Mouse (Mus musculus): Measurements from ENCODE around the gene Eral1. TPM values are rescaled to one million over a fixed set of nuclear protein-coding genes. Genes with fewer than 3 reads are reported as not detected.

The Eral1 gene
- polyA plus RNA-seq, 1 experiment from 2014 or later, result 33.6 TPM

DNA sequence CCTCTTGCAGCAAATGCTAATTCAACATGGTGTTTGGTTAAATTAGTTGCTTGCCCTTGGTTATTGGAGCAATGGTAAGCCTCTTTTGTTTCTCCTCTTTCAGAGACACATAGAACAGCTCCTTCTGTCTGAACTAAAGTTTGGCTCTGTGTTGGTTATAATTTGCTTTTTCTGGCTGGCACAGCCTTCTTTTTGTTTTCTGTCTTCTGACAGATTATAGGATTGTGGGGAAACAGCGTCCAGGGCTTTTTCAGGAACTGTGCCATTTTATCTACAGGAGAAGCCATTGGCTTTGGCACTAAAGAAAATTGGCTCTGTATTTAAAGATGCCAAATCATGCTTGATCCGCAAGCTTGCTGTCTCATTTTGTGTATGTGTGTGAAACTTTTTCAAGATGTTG is 33.4 kb upstream of the Eral1 start:
- no peaks in the 10 kb centered on the region for H3K27me3 ChIP-seq
- no peak overlapping the region for H3K4me3 ChIP-seq
- peaks cover 30% of the 10 kb centered on the region for H3K4me1 ChIP-seq
- no peaks in the 10 kb centered on the region for H3K36me3 ChIP-seq
- ATAC-seq (ENCODE audit: low FRiP score, low read depth), result no peak
- H3K9ac ChIP-seq (replicated peaks), result no peak overlapping the region
- H3K4me2 ChIP-seq (replicated peaks), result no peak overlapping the region
- no peaks in the 10 kb centered on the region for H3K9me3 ChIP-seq
- no peak overlapping the region; the same call in 1 of the 2 replicates for H3K27ac ChIP-seq (replicated peaks)
- WGBS, result 82% methylated on average over 2 of the region's 2 CpGs

DNA sequence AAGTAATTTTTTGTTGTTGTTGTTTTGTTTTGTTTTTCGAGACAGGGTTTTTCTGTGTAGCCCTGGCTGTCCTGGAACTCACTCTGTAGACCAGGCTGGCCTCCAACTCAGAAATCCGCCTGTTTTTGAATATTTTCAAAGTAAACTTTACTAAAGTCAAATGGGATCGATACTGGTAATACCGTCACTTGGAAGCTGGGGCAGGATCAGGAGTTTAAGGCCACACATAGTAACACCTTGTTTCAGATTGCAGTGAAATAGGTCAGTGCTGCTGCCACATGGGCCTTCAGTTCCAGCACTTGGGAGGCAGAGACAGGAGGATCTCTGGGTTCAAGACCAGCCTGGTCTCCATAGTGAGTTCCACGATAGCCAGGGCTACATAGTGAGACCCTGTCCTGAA is 24.3 kb upstream of the Eral1 start:
- no peak for ATAC-seq (ENCODE audit: low FRiP score, low read depth)
- Histone ChIP-seq H3K27ac (replicated peaks) (no peak overlapping the region), H3K9me3 (no peaks in the 10 kb centered on the region), H3K27me3 (no peaks in the 10 kb centered on the region), H3K36me3 (peaks cover 13% of the 10 kb centered on the region), H3K4me2 (replicated peaks) (no peak overlapping the region), H3K9ac (replicated peaks) (no peak overlapping the region), H3K4me1 (no peaks in the 10 kb centered on the region), H3K4me3 (no peak overlapping the region)
- 96% methylated on average over 5 of the region's 5 CpGs for WGBS

DNA sequence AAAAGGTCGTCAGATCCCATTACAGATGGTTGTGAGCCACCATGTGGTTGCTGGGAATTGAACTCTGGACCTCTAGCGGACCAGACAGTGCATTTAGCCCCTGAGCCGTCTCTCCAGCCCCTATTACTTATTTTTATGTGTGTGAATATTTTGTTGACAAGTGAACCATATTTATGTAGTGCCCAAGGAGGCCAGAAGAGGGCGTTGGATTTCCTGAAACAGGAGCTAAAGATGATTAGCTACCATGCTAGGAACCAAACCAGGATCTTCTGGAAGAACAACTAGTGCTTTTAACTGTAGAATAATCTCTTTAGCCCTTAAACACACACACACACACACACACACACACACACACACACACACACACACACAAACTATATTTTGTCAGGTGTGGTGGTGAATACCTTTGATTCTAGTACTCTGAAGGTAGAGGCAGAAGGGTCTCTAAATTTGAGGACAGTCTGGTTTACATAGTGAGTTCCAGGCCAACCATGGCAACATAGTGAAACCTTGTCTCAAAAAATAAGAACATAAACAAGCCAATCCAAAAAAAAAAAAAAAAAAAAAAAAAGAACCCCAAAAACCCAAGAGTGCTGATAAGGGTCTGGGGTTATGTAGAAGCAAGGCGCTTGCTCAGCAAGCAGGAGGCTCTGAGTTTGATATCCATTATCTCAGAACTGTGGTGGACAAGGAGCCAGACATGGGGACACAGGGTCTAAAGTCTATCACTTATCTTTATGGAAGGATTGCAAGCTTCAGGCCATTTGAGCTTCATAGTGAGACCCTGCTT is 23.0 kb upstream of the Eral1 start:
- no peak overlapping the region for H3K4me2 ChIP-seq (replicated peaks)
- no peak overlapping the region for H3K9ac ChIP-seq (replicated peaks)
- WGBS, result 74% methylated on average over 5 of the region's 5 CpGs
- H3K4me3 ChIP-seq, result no peak overlapping the region
- H3K4me1 ChIP-seq, result no peaks in the 10 kb centered on the region
- no peaks in the 10 kb centered on the region for H3K9me3 ChIP-seq
- H3K27me3 ChIP-seq, result no peaks in the 10 kb centered on the region
- peaks cover 13% of the 10 kb centered on the region for H3K36me3 ChIP-seq
- H3K27ac ChIP-seq (replicated peaks), result no peak overlapping the region
- no peak for ATAC-seq (ENCODE audit: low FRiP score, low read depth)

DNA sequence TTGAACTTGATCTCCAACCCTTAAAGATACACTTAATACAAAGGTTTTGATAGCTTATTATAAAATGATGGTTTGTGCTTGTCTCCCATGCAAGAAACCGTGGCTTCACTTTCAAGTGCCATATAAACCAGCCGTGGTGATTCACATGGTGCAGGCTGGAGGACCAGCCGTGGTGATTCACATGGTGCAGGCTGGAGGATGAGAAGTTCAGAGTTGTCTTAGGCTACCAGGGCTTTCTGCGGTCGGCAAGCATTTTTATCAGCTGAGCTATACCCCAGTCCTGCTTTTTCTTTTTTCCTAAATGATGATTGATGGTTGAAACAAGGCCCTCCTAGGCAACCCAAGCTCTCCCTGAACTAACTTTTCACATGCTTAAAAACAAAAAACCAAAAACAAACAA is 22.0 kb upstream of the Eral1 start:
- Histone ChIP-seq H3K4me3 (no peak overlapping the region), H3K4me2 (replicated peaks) (no peak overlapping the region), H3K27me3 (no peaks in the 10 kb centered on the region), H3K36me3 (peaks cover 13% of the 10 kb centered on the region), H3K4me1 (peaks cover 4% of the 10 kb centered on the region), H3K9ac (replicated peaks) (no peak overlapping the region), H3K9me3 (no peaks in the 10 kb centered on the region), H3K27ac (replicated peaks) (no peak overlapping the region)
- WGBS, result 90% methylated on average over 5 of the region's 5 CpGs
- no peak for ATAC-seq (ENCODE audit: low FRiP score, low read depth)

DNA sequence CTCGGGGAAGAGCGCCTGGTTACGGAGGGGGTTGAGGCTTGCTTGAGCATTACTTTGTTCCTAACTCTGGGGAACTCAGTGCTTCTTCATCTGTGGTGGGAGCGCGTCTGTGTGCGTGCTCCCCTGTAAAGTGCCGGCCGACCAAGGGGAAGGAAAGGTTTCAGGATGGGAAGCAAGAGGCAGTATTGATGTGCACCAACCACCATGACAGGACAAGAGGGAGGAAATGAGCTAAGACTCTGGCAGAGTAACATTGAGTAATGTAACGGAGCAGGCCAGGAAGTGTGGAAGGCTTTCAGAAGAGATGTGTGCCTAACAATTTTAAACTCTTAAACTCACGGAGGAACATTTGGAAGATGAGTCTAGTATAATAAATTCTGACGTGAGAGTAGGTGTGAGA is 20.6 kb upstream of the Eral1 start:
- WGBS, result 91% methylated on average over 11 of the region's 11 CpGs

DNA sequence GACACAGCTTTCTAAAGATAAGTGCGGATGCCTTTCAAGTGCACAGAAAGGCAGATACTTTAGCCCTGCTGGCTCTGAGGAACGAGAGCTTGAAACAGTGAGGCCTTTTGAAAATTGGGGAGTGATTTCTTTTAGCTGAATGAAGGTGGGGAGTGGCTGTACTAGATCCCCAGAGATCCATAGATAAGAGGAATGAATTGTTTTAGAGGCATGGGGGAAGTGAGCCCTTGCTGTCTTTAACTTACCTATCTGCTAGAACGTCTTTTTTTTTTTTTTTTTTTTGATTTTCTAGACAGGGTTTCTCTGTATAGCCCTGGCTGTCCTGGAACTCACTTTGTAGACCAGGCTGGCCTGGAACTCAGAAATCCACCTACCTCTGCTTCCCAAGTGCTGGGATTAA is 16.9 kb upstream of the Eral1 start:
- H3K4me2 ChIP-seq (replicated peaks), result peak overlapping the region; percentile 86
- H3K27me3 ChIP-seq, result 0 out of 2 replicates have a peak, but pooled peaks cover 3% of the 10 kb centered on the region
- no peak overlapping the region for H3K4me3 ChIP-seq
- H3K9ac ChIP-seq (replicated peaks), result peak overlapping the region; percentile 87; the same call in 1 of the 2 replicates
- ATAC-seq (ENCODE audit: low FRiP score, low read depth), result no peak
- no peak overlapping the region for H3K27ac ChIP-seq (replicated peaks)
- H3K4me1 ChIP-seq, result peaks cover 24% of the 10 kb centered on the region
- no peaks in the 10 kb centered on the region for H3K36me3 ChIP-seq
- WGBS, result 63% methylated on average over 3 of the region's 3 CpGs
- no peaks in the 10 kb centered on the region for H3K9me3 ChIP-seq

More for the DNA sequence above, 20.6 kb upstream of the Eral1 start:
- Histone ChIP-seq H3K36me3 (peaks cover 3% of the 10 kb centered on the region; the same call in 1 of the 2 replicates), H3K9ac (replicated peaks) (no peak overlapping the region), H3K27ac (replicated peaks) (no peak overlapping the region), H3K27me3 (no peaks in the 10 kb centered on the region), H3K4me1 (peaks cover 17% of the 10 kb centered on the region), H3K4me3 (no peak overlapping the region), H3K9me3 (no peaks in the 10 kb centered on the region), H3K4me2 (replicated peaks) (no peak overlapping the region)
- ATAC-seq (ENCODE audit: low FRiP score, low read depth), result no peak

DNA sequence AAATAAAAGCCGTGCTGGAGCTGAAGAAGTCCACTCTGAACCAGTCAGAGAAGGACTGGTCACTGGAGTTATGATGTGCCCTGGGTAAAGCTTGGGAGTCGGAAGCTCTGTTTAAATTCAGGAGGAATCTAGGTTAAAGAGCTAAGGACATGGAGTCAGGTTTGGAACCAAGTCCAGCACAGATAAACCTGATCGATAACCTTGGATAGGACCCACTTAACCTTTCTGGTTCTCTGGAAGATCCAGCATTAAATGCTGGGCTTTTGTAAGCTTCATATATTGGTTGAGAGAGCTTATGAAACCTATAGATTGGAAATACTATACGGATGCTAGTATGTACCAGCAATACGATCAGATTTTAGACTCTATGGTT is 14.9 kb upstream of the Eral1 start:
- no peaks in the 10 kb centered on the region for H3K9me3 ChIP-seq
- 25% methylated on average over 5 of the region's 5 CpGs for WGBS
- H3K4me1 ChIP-seq, result peaks cover 24% of the 10 kb centered on the region
- peak overlapping the region; percentile 87 for H3K9ac ChIP-seq (replicated peaks)
- peak overlapping the region; percentile 83 for H3K27ac ChIP-seq (replicated peaks)
- no peaks in the 10 kb centered on the region for H3K36me3 ChIP-seq
- ATAC-seq (ENCODE audit: low FRiP score, low read depth), result peak; percentile 41; the same call in 1 of the 2 replicates
- H3K4me3 ChIP-seq, result peak overlapping the region; percentile 80
- peak overlapping the region; percentile 86 for H3K4me2 ChIP-seq (replicated peaks)
- 0 out of 2 replicates have a peak, but pooled peaks cover 3% of the 10 kb centered on the region for H3K27me3 ChIP-seq

DNA sequence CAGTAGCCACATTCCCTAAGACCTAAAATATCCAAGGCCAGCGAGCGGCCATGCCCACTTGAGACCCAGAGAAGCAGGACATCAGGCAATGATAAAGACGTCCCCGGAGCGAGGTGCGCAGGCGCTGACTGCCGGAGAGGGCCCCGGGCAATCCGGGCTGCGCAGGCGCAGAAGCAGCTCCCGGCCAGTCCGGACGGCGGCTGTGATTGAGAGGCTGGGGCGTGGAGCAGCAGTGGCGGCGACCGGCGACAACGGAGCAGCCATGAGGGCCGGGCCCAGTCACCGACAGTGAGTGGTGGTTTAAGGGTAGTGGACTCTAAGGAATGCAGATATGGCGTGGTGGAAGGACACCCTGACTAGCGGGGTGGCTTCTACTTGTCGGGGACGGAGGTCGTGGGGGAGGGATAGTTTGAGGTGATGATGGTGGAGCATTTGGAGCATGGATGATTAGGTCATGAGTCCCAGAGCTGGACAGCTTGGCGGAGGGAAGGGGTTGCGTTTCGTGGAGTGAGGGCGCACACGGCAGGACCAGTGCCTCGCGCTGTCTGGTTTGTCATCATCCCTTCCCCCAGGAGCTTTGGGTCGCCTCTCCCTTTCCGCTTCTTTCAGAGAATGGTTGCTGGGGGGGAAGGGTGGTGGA is 14.4 kb upstream of the Eral1 start, which contains the start of gene Fam222b:
Gene Fam222b, plus strand, starts transcription at position 157 of the 640 bp plus-strand sequence.
- Histone ChIP-seq H3K4me2 (replicated peaks) (peak within 1 kb of the TSS; percentile 86), H3K4me3 (peak within 1 kb of the TSS; percentile 80), H3K27ac (replicated peaks) (peak within 1 kb of the TSS; percentile 83), H3K9ac (replicated peaks) (peak within 1 kb of the TSS; percentile 87), H3K4me1 (peaks cover 24% of the 10 kb centered on the region), H3K9me3 (no peaks in the 10 kb centered on the region), H3K36me3 (no peaks in the 10 kb centered on the region), H3K27me3 (0 out of 2 replicates have a peak, but pooled peaks cover 3% of the 10 kb centered on the region)
- peak; percentile 90 for ATAC-seq (ENCODE audit: low FRiP score, low read depth)
- under 1% methylated on average over 38 of the region's 38 CpGs for WGBS

DNA sequence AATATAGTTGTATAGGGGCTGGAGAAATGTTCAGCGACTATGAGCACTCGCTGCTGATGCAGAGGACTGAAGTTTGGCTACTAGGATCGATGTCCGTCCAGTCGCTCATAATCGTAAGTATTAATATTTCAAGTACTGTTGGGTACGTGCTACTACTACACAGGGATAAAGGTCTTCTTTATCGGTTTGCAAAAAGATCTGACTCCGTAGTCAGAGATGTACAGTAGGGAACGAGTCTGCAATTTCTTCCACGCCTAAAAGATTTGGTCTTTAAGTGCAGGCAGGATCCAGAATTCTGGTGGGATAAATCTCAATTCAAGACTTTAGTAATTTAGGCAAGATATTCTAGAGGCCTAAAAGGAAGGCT is 13.9 kb upstream of the Eral1 start:
- peak overlapping the region; percentile 83; the same call in 1 of the 2 replicates for H3K27ac ChIP-seq (replicated peaks)
- H3K27me3 ChIP-seq, result 0 out of 2 replicates have a peak, but pooled peaks cover 3% of the 10 kb centered on the region
- no peaks in the 10 kb centered on the region for H3K36me3 ChIP-seq
- no peak for ATAC-seq (ENCODE audit: low FRiP score, low read depth)
- peak overlapping the region; percentile 87; the same call in 1 of the 2 replicates for H3K9ac ChIP-seq (replicated peaks)
- no peaks in the 10 kb centered on the region for H3K9me3 ChIP-seq
- peak overlapping the region; percentile 80 for H3K4me3 ChIP-seq
- WGBS, result 59% methylated on average over 11 of the region's 11 CpGs
- peak overlapping the region; percentile 86 for H3K4me2 ChIP-seq (replicated peaks)
- H3K4me1 ChIP-seq, result peaks cover 24% of the 10 kb centered on the region

DNA sequence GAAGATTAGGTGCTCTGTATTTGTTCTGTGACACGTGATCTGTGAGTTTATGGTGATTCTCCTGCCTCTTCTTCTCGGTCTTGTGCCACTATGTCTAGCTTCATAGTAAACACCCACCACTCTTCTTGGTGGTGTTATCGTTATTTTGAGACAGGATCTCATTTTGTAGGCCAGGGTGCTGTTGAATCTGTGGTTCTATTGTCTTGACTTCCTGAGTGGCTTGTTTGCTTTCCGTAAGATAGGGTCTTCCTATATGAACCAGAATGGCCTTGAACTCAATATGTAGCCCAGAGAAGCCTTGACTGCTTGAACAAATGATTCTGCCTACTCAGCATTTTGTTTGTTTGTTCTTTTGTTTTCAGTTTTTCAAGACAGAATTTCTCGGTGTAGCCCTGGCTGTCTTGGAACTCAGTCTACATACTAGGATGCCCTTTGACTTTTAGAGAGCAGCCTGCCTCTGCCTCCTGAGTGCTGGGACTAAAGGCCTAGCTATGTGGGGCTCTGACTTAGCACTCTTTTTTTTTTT is 7.6 kb upstream of the Eral1 start:
- H3K27ac ChIP-seq (replicated peaks), result no peak overlapping the region
- H3K4me2 ChIP-seq (replicated peaks), result no peak overlapping the region
- WGBS, result 76% methylated on average over 5 of the region's 5 CpGs
- H3K36me3 ChIP-seq, result no peaks in the 10 kb centered on the region
- H3K9me3 ChIP-seq, result no peaks in the 10 kb centered on the region
- no peak for ATAC-seq (ENCODE audit: low FRiP score, low read depth)
- no peak overlapping the region for H3K9ac ChIP-seq (replicated peaks)
- H3K27me3 ChIP-seq, result peaks cover 13% of the 10 kb centered on the region
- no peaks in the 10 kb centered on the region for H3K4me1 ChIP-seq
- H3K4me3 ChIP-seq, result no peak overlapping the region

DNA sequence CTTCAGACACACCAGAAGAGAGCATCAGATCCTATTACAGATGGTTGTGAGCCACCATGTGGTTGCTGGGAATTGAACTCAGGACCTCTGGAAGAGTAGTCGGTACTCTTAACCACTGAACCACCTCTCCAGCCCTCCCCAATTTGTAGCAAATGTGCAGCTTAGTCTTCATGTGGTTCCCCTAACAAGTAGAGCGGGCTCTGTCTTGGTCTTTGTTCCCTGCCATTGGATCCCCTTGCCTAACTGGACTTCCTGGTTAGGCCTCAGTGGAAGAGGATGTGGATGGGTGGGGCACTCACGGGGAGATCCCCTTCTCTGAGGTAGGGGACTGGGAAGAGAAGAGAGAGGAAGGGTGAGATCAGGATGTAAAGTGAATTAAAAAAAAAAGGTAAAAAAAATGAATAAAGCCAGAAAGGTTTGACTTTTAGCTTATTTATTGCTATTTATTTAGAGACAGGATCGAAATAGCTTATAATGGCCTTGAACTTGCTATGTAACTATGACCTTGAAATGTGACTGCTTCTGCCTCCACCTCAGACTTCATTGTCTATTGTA is 6.8 kb upstream of the Eral1 start:
- no peaks in the 10 kb centered on the region for H3K36me3 ChIP-seq
- WGBS, result 78% methylated on average over 4 of the region's 4 CpGs
- H3K4me1 ChIP-seq, result no peaks in the 10 kb centered on the region
- no peak overlapping the region for H3K9ac ChIP-seq (replicated peaks)
- peaks cover 9% of the 10 kb centered on the region for H3K27me3 ChIP-seq
- H3K4me2 ChIP-seq (replicated peaks), result no peak overlapping the region
- H3K9me3 ChIP-seq, result no peaks in the 10 kb centered on the region
- H3K4me3 ChIP-seq, result no peak overlapping the region
- H3K27ac ChIP-seq (replicated peaks), result no peak overlapping the region
- no peak for ATAC-seq (ENCODE audit: low FRiP score, low read depth)

DNA sequence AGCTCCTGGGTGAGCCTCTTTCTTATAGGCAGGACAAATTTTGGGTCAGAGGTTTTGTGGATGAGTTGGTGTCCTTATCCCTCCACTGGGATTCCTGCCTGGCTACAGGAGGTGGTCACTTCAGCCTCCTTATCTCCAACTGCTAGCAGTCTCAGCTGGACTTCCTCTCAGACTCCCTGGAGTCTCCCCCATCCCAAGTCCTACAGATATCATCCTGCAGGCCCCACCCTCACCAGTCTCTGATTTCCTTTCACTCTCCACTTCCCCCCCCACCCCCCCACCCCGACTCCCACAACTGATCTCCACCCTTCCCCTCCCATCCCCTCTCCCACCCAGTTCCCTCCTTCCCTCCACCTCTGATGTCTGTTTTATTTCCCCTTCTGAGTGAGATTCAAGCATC is 3.4 kb upstream of the Eral1 start:
- 33% methylated on average over 1 of the region's 1 CpGs for WGBS
- H3K4me1 ChIP-seq, result peaks cover 15% of the 10 kb centered on the region
- H3K4me2 ChIP-seq (replicated peaks), result no peak overlapping the region
- H3K9ac ChIP-seq (replicated peaks), result no peak overlapping the region
- peaks cover 9% of the 10 kb centered on the region for H3K27me3 ChIP-seq
- H3K9me3 ChIP-seq, result no peaks in the 10 kb centered on the region
- no peak overlapping the region for H3K4me3 ChIP-seq
- no peak overlapping the region for H3K27ac ChIP-seq (replicated peaks)
- ATAC-seq (ENCODE audit: low FRiP score, low read depth), result no peak
- no peaks in the 10 kb centered on the region for H3K36me3 ChIP-seq

Measured in midbrain, embryonic 12.5 days (tissue).